ENCODE assay signal across 24 mouse cellular contexts in genomic region chr11:72287543-72287942, GRCm38 (mm10). TPM values are rescaled to one million over a fixed set of nuclear protein-coding genes. Genes with fewer than 3 reads are reported as not detected.
"Had no signal": no experiment of that assay in that cellular context is flagged by ENCODE, and none has a peak within 500 bp of the region (broad histone marks: within the 10 kb centered on the region; RNA-seq: fewer than 3 reads in every experiment).

No protein-coding gene starts in this region.

- H3K27ac ChIP-seq: lung, embryonic 15.5 days; macrophage; midbrain, embryonic 13.5 days; midbrain, embryonic 15.5 days; neural tube, embryonic 13.5 days; neural tube, embryonic 15.5 days; stomach, embryonic 15.5 days; stomach, postnatal 0 days had no signal

- H3K4me3 ChIP-seq: lung, embryonic 15.5 days; megakaryocyte, embryonic 14.5 days; midbrain, embryonic 13.5 days; midbrain, embryonic 15.5 days; neural tube, embryonic 13.5 days; neural tube, embryonic 15.5 days; stomach, embryonic 15.5 days had no signal

- H3K9me3 ChIP-seq: lung, embryonic 15.5 days; midbrain, embryonic 13.5 days; midbrain, embryonic 15.5 days; neural tube, embryonic 13.5 days; neural tube, embryonic 15.5 days; stomach, embryonic 15.5 days had no signal

- H3K4me2 ChIP-seq: lung, embryonic 15.5 days; midbrain, embryonic 11.5 days; midbrain, embryonic 13.5 days; midbrain, embryonic 15.5 days; neural tube, embryonic 13.5 days; neural tube, embryonic 15.5 days; stomach, embryonic 15.5 days had no signal

- H3K4me1 ChIP-seq: lung, embryonic 15.5 days; megakaryocyte, embryonic 14.5 days; midbrain, embryonic 13.5 days; midbrain, embryonic 15.5 days; neural tube, embryonic 13.5 days; neural tube, embryonic 15.5 days; stomach, embryonic 15.5 days had no signal

- H3K36me3 ChIP-seq: lung, embryonic 15.5 days; midbrain, embryonic 13.5 days; midbrain, embryonic 15.5 days; neural tube, embryonic 13.5 days; neural tube, embryonic 15.5 days; stomach, embryonic 15.5 days had no signal

- H3K9ac ChIP-seq: liver, postnatal 0 days; lung, embryonic 15.5 days; midbrain, embryonic 13.5 days; midbrain, embryonic 15.5 days; neural tube, embryonic 13.5 days; neural tube, embryonic 15.5 days; stomach, embryonic 15.5 days had no signal

- H3K27me3 ChIP-seq: lung, embryonic 15.5 days; midbrain, embryonic 13.5 days; midbrain, embryonic 15.5 days; neural tube, embryonic 13.5 days; neural tube, embryonic 15.5 days; stomach, embryonic 15.5 days had no signal

- ATAC-seq: liver, postnatal 0 days; lung, postnatal 0 days; midbrain, embryonic 13.5 days; midbrain, embryonic 15.5 days had no signal

- DNase-seq: liver, postnatal 0 days; lung, adult 2 months; lung, postnatal 14 days; lung, postnatal 36 days; right cerebral cortex, postnatal 14 days; thymus, postnatal 14 days; thymus, postnatal 36 days had no signal

RNA-seq across cellular contexts. Expression of gene Slc13a5, which starts 20.5 kb away (rescaled TPM):
- total RNA-seq: monocyte, adult 5-6 weeks had no signal
- polyA plus RNA-seq: liver, postnatal 0 days; lung, adult 2 months; lung, postnatal 0 days; macrophage; spleen, adult 2 months; thymus, postnatal 0 days had no signal

RNA-seq across cellular contexts. Expression of gene Fbxo39, which starts 26.7 kb away (rescaled TPM):
- total RNA-seq: megakaryocyte progenitor cell, adult 5-6 weeks; midbrain, postnatal 0 days had no signal
- polyA plus RNA-seq: liver, postnatal 0 days; lung, embryonic 15.5 days; lung, postnatal 0 days; macrophage; midbrain, embryonic 11.5 days; midbrain, embryonic 13.5 days; midbrain, embryonic 15.5 days; midbrain, postnatal 0 days; neural tube, embryonic 11.5 days; neural tube, embryonic 13.5 days; neural tube, embryonic 15.5 days; stomach, embryonic 15.5 days; stomach, postnatal 0 days had no signal
